Mouse (Mus musculus) MEL (cell line): ENCODE data around the gene Mtrf1l. TPM values are rescaled to one million over a fixed set of nuclear protein-coding genes. Genes with fewer than 3 reads are reported as not detected.
A peak's percentile ranks its signal among the peaks of the same experiment; 100 is the strongest.

Experiments
- DNase-seq: peaks from one replicate; pipeline ENCODE4 v3.0.0; 2011; ENCODE audit warnings: low read depth, low spot score
- H3K27ac ChIP-seq: 2 replicates; pipeline ENCODE4 v1.5.1; 2012; ENCODE audit warnings: low read depth, mild to moderate bottlenecking, control low read depth, low read length, moderate library complexity; ENCODE audit not compliant: control insufficient read depth
- H3K27me3 ChIP-seq, 2 experiments: fragments of 150-350 bp in 1 of 2; sonication (generic) in 1 of 2; 2 replicates each; pipeline ENCODE4 v1.6.1; 2012; ENCODE audit warnings: low read length in 2 of 2, mild to moderate bottlenecking in 2 of 2, improper control_type of control experiment in 1 of 2, moderate library complexity in 1 of 2; ENCODE audit not compliant: insufficient read depth in 2 of 2, control insufficient read depth in 1 of 2
- H3K36me3 ChIP-seq, 2 experiments: 2 replicates each; pipeline ENCODE4 v1.6.1; 2012 to 2014; ENCODE audit warnings: low read length in 2 of 2, improper control_type of control experiment in 1 of 2, inconsistent platforms in 1 of 2, mild to moderate bottlenecking in 1 of 2; ENCODE audit not compliant: insufficient read depth in 2 of 2, control insufficient read depth in 1 of 2
- H3K4me1 ChIP-seq, 2 experiments: fragments of 150-350 bp in 1 of 2; sonication (generic) in 1 of 2; 2 replicates each; pipeline ENCODE4 v1.6.1; 2012; ENCODE audit warnings: low read length in 2 of 2, improper control_type of control experiment in 1 of 2, mild to moderate bottlenecking in 1 of 2; ENCODE audit not compliant: insufficient read depth in 2 of 2, control insufficient read depth in 1 of 2
- H3K4me3 ChIP-seq, 2 experiments: fragments of 150-350 bp in 1 of 2; sonication (generic) in 1 of 2; 2 replicates each; pipeline ENCODE4 v1.5.1; 2012; ENCODE audit warnings: low read depth in 2 of 2, low read length in 2 of 2, mild to moderate bottlenecking in 2 of 2, moderate library complexity in 2 of 2, control low read depth in 1 of 2, improper control_type of control experiment in 1 of 2; ENCODE audit not compliant: control insufficient read depth in 1 of 2, insufficient read depth in 1 of 2
- H3K79me2 ChIP-seq: 2 replicates; pipeline ENCODE4 v1.6.1; 2012; ENCODE audit warnings: mild to moderate bottlenecking, low read length, moderate library complexity; ENCODE audit not compliant: control insufficient read depth, poor library complexity, insufficient read depth
- H3K9ac ChIP-seq: 2 replicates; pipeline ENCODE4 v1.6.1; 2012; ENCODE audit warnings: low read depth, mild to moderate bottlenecking, control low read depth, low read length, moderate library complexity; ENCODE audit not compliant: control insufficient read depth, poor library complexity, severe bottlenecking
- H3K9me3 ChIP-seq: fragments of 150-350 bp; sonication (generic); replicated peaks from 2 replicates; pipeline ENCODE4 v1.6.1; 2012; ENCODE audit warnings: mild to moderate bottlenecking, low read length, improper control_type of control experiment, moderate library complexity; ENCODE audit not compliant: insufficient read depth
- CHD2 ChIP-seq: IDR thresholded peaks from 2 replicates; pipeline ENCODE4 v1.6.1; 2011; ENCODE audit warnings: low read length, improper control_type of control experiment
- CTCF ChIP-seq, 3 experiments: IDR thresholded peaks in 2 of 3; conservative IDR thresholded peaks in 1 of 3; 2 replicates each; pipeline ENCODE4 v1.5.1; 2011 to 2012; ENCODE audit warnings: low read length in 3 of 3, low read depth in 2 of 3, mild to moderate bottlenecking in 2 of 3, improper control_type of control experiment in 1 of 3, inconsistent platforms in 1 of 3, mixed read lengths in 1 of 3, moderate library complexity in 1 of 3; ENCODE audit not compliant: control insufficient read depth in 1 of 3, insufficient read depth in 1 of 3, poor library complexity in 1 of 3, severe bottlenecking in 1 of 3
- E2F4 ChIP-seq: IDR thresholded peaks from 2 replicates; pipeline ENCODE4 v1.6.1; 2011; ENCODE audit warnings: low read depth, low read length, improper control_type of control experiment, borderline replicate concordance
- GABPA ChIP-seq: IDR thresholded peaks from 2 replicates; pipeline ENCODE4 v1.6.1; 2012; ENCODE audit warnings: low read depth, mild to moderate bottlenecking, inconsistent platforms, low read length, improper control_type of control experiment, moderate library complexity
- RAD21 ChIP-seq: IDR thresholded peaks from 2 replicates; pipeline ENCODE4 v1.6.1; 2011; ENCODE audit warnings: mild to moderate bottlenecking, low read depth, low read length, improper control_type of control experiment
- SMC3 ChIP-seq: IDR thresholded peaks from 2 replicates; pipeline ENCODE4 v1.6.1; 2011; ENCODE audit warnings: low read depth, low read length, improper control_type of control experiment
- ZC3H11A ChIP-seq: IDR thresholded peaks from 2 replicates; pipeline ENCODE4 v1.6.1; 2012; ENCODE audit warnings: low read depth, mild to moderate bottlenecking, inconsistent platforms, low read length, improper control_type of control experiment
- ZMIZ1 ChIP-seq: IDR thresholded peaks from 2 replicates; pipeline ENCODE4 v1.6.1; 2012; ENCODE audit warnings: low read depth, mild to moderate bottlenecking, inconsistent platforms, low read length, improper control_type of control experiment, moderate library complexity
- polyA plus RNA-seq, 2 experiments: library from polyadenylated mRNA; stranded (reverse) in 1 of 2; unstranded in 1 of 2; fragments of >175 nt in 1 of 2; fragments of >200 nt in 1 of 2; gene quantifications; 2 replicates each; pipeline versions ENCODE4 v1.2.1 to v1.2.4; 2012; ENCODE audit warnings: low replicate concordance in 2 of 2, low read depth in 1 of 2; ENCODE audit not compliant: insufficient read length in 2 of 2, insufficient read depth in 1 of 2, missing spikeins in 1 of 2
- total RNA-seq: library from RNA; depleted of rRNA; stranded (reverse); fragments of 300-350 nt; gene quantifications from 2 replicates; pipeline ENCODE4 v1.2.3, GENCODE M21; 2012

Gene Mtrf1l
- total and polyA plus RNA-seq, 3 experiments, result 4.6 to 5.6 TPM; not detected in 1

- Histone ChIP-seq H3K4me3 (no peak overlapping the region), H3K36me3 (no peaks in the 10 kb centered on the region), H3K9ac (no peak overlapping the region), H3K9me3 (no peaks in the 10 kb centered on the region), H3K27me3 (no peaks in the 10 kb centered on the region; a peak in 1 of 4 replicates), H3K27ac (no peak overlapping the region), H3K79me2 (no peaks in the 10 kb centered on the region), H3K4me1 (no peaks in the 10 kb centered on the region)
- DNase-seq, result peak; percentile 36
- no peak for TF ChIP-seq ZMIZ1
- TF ChIP-seq RAD21, result peak; percentile 30
- no peak for TF ChIP-seq E2F4
- peak; percentile 24 for TF ChIP-seq SMC3
- no peak for TF ChIP-seq CHD2
- peak; percentile 42 to 60 (median 56) for TF ChIP-seq CTCF (IDR thresholded peaks at IDR 0.05 in 2 of 3, conservative IDR thresholded peaks at IDR 0.05 in 1 of 3; ENCODE audit: control insufficient read depth in 1 of 3, insufficient read depth in 1 of 3, low read depth in 2 of 3, low read length in 3 of 3, poor library complexity in 1 of 3, severe bottlenecking in 1 of 3)
- TF ChIP-seq, all 39 proteins: peak for 3
Measured at GRCm38 (mm10) chr10:5859729-5860128, 36.0 kb upstream of the Mtrf1l start.

- no peak overlapping the region for H3K9ac ChIP-seq
- no peaks in the 10 kb centered on the region for H3K79me2 ChIP-seq
- no peaks in the 10 kb centered on the region for H3K9me3 ChIP-seq
- H3K4me3 ChIP-seq, result no peak overlapping the region
- no peak for DNase-seq
- no peaks in the 10 kb centered on the region for H3K4me1 ChIP-seq
- no peak overlapping the region for H3K27ac ChIP-seq
- TF ChIP-seq CTCF (IDR thresholded peaks at IDR 0.05 in 2 of 3, conservative IDR thresholded peaks at IDR 0.05 in 1 of 3; ENCODE audit: control insufficient read depth in 1 of 3, insufficient read depth in 1 of 3, low read depth in 2 of 3, low read length in 3 of 3, poor library complexity in 1 of 3, severe bottlenecking in 1 of 3), result no peak
- TF ChIP-seq, all 39 proteins: peak for 0
- H3K36me3 ChIP-seq, result no peaks in the 10 kb centered on the region
- no peaks in the 10 kb centered on the region; a peak in 1 of 4 replicates for H3K27me3 ChIP-seq
Measured at GRCm38 (mm10) chr10:5857996-5858549, 34.4 kb upstream of the Mtrf1l start.

- no peak for DNase-seq
Measured at GRCm38 (mm10) chr10:5853290-5853868, 29.7 kb upstream of the Mtrf1l start.

GRCm38 (mm10) chr10:5846939-5847338 is 23.2 kb upstream of the Mtrf1l start:
- Histone ChIP-seq H3K4me1 (no peaks in the 10 kb centered on the region), H3K79me2 (no peaks in the 10 kb centered on the region), H3K4me3 (no peak overlapping the region), H3K9ac (no peak overlapping the region), H3K27ac (no peak overlapping the region), H3K9me3 (no peaks in the 10 kb centered on the region)
- DNase-seq, result no peak
- peak; percentile 8; the same call in 1 of the 2 replicates for TF ChIP-seq RAD21
- TF ChIP-seq ZC3H11A, result no peak
- TF ChIP-seq CTCF (IDR thresholded peaks at IDR 0.05 in 2 of 3, conservative IDR thresholded peaks at IDR 0.05 in 1 of 3; ENCODE audit: control insufficient read depth in 1 of 3, insufficient read depth in 1 of 3, low read depth in 2 of 3, low read length in 3 of 3, poor library complexity in 1 of 3, severe bottlenecking in 1 of 3), result no peak
- TF ChIP-seq, all 39 proteins: peak for 1
- no peaks in the 10 kb centered on the region for H3K36me3 ChIP-seq
- H3K27me3 ChIP-seq, result peaks cover 0 to 1% of the 10 kb centered on the region in 2 experiments; a peak in 1 of 4 replicates

More at GRCm38 (mm10) chr10:5853290-5853868, 29.7 kb upstream of the Mtrf1l start:
- no peak for TF ChIP-seq CHD2
- no peak for TF ChIP-seq GABPA
- Histone ChIP-seq H3K9me3 (no peaks in the 10 kb centered on the region), H3K4me1 (no peaks in the 10 kb centered on the region), H3K27me3 (no peaks in the 10 kb centered on the region; a peak in 1 of 4 replicates), H3K9ac (no peak overlapping the region), H3K4me3 (no peak overlapping the region), H3K79me2 (no peaks in the 10 kb centered on the region), H3K27ac (no peak overlapping the region), H3K36me3 (no peaks in the 10 kb centered on the region)
